Mouse (Mus musculus) testis, postnatal 14 days (tissue): ENCODE measurements around the gene Lancl1.

Experiments used
- DNase-seq: peaks from one replicate; pipeline ENCODE4 v3.0.0; 2021; ENCODE audit warnings: low spot score

Gene Lancl1

DNA sequence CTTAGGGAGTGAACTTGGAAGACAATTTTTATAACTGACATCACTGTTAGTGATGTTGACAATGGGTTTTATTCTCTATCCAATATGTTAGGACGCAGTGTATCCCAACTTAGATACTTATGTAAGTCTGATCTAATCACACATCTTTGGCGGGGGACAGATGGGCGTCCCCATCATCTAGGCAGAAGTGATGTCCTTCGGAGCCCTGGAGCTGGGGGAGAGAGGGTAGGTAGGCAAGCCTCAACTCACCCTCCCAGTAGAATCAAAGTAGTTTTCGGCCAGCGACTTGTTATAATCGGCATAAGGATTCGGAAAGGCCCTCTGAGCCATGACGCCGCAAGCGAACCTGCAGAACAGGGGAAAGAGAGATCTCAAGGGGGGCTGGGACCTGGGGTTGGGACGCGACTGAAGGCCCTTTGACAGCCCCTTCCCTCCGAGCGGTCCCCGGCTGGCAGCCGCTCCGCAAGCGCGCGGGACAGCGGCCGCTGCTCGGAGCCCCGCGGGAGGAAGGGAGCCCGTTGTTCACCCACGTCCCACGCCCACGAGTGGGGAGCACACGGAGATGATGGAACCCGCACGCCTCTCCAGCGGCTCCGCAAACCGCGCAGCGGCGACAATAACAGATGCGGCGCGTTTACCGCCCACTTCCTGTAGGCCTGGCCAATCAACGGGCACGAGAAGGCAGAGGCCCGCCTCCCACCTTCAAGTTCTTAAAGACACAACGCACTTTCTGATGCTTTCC, at the start of gene Lancl1:
Lancl1 (minus strand) TSS at position 627 of the 742 bp plus-strand sequence.
- peak; percentile 91 for DNase-seq

DNA sequence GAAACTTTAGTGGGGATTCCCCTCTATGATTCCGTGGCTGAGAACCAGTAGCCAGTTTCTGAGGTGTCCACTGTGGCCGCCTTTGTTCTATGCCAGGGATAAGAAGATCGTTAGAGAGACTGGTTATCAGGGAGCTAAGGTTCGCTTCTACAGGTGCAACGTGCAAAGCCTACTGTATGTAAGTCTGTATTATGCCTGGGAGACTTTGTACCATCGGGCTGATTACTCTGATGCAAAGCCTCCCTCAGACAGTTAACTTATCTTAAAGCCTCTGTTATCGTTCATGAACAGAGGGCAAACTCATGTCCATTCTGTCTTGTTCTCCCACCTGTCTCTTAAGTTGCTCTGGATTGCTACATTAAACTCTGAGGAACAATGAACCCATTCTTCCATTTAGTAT, 40.5 kb upstream of the Lancl1 start:
- DNase-seq, result no peak

GRCm38 (mm10) chr1:67078666-67079065, 40.0 kb upstream of the Lancl1 start:
- no peak for DNase-seq

- DNase-seq, result no peak
These were observed 39.1 kb upstream of the Lancl1 start for GRCm38 (mm10) chr1:67077739-67078138.

GRCm38 (mm10) chr1:67067561-67067960, 28.9 kb upstream of the Lancl1 start:
- DNase-seq, result no peak

- no peak for DNase-seq
These were observed 26.9 kb upstream of the Lancl1 start for GRCm38 (mm10) chr1:67065347-67066270.

GRCm38 (mm10) chr1:67061456-67062085, 22.9 kb upstream of the Lancl1 start:
- peak; percentile 21 for DNase-seq

DNA sequence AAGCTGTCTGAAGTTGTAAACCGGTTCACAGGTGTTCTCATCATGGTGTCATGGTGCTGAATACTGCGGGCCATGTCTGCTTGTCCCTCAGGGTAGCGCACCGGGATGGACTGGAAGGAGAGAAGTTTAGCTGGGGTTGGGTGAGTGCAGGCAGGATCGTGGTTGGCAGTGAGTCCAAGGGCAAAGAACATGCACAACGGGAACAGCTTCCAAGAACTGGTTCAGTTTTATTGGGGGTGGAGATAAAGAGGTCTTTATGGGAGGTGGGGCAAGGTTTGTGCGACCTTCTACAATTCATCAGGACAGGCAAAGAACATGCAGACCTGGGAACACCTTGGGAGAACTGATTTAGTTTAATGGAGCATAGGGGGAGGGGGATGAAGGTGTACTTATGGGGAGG, 17.1 kb upstream of the Lancl1 start:
- DNase-seq, result no peak

- no peak for DNase-seq
These were observed 14.0 kb upstream of the Lancl1 start for GRCm38 (mm10) chr1:67052721-67053120.

GRCm38 (mm10) chr1:67049600-67049999, 10.9 kb upstream of the Lancl1 start:
- no peak for DNase-seq

DNA sequence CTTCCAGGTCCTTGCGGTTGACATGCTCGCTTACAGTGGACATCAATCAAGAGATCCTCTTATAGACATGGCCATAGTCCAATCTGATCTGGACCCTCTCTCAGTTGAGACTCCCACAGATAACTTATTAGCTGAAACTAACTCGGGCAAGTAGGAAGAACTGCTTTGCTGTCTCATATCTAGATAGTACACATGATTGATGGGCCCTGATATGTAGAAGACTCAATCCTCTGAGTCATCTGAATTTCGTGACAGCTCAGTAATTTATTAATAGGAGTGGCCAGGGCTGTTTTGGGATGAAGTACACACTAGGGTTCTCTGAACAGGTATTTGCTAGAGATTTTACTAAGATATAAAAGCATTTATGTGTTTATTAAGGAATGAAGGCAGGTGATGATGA, 10.0 kb upstream of the Lancl1 start:
- no peak for DNase-seq

DNA sequence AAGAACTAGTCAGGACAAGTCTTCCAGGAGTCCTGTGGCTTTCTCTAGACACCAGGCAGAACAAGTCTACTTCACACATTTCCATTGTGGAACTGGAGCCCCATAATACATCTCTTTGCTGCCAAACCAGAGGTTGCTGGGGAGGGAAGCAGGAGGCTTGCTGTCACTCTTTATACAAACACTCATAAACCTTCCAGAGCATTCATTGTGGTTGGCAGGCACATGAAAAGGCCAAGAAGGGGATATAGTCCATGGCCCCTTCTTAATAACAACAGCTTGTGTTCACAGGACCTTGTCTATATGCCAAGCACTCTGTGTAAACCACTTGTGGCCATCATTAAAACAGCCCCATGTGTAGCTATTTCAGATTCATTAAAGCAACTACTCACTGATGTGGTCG, 6.4 kb upstream of the Lancl1 start:
- no peak for DNase-seq

- no peak for DNase-seq
These were observed 3.9 kb upstream of the Lancl1 start for GRCm38 (mm10) chr1:67042583-67042982.

- DNase-seq, result no peak
These were observed 411 bp upstream of the Lancl1 start for GRCm38 (mm10) chr1:67039083-67039482.

GRCm38 (mm10) chr1:67037198-67037597, 1.5 kb downstream of the Lancl1 start:
- DNase-seq, result no peak

GRCm38 (mm10) chr1:67033278-67033677, 5.4 kb downstream of the Lancl1 start:
- DNase-seq, result no peak

- DNase-seq, result no peak
These were observed 11.7 kb downstream of the Lancl1 start for GRCm38 (mm10) chr1:67026927-67027511.

- DNase-seq, result no peak
These were observed 12.5 kb downstream of the Lancl1 start for GRCm38 (mm10) chr1:67026142-67026541.

GRCm38 (mm10) chr1:67022767-67023166, 15.9 kb downstream of the Lancl1 start:
- no peak for DNase-seq

- no peak for DNase-seq
These were observed 16.6 kb downstream of the Lancl1 start for GRCm38 (mm10) chr1:67022051-67022450.

DNA sequence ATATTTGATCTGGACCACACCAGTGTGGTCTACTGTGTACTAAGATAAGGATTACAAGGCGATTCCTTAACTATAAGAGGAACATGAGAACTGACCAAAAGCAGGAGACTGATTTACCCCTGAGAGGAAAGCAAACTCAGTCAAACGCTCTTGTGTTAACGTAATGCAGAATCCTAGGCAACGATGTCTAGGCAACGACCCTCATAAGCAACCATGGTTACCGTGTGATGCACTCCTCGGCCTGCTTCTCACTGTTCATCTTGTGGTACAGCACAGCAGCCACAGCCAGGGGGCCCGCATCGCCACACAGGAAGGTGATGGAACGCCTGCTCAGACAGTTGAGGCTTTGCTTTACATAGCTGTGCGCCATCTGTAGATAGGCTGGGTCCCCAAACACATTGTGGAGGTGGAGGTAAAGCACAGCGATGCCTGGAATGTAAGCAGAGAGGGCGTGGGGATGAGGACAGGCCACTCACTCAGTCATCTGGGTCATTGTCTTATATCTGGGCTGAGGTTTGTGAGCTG, 18.0 kb downstream of the Lancl1 start:
- DNase-seq, result no peak
